Mouse (Mus musculus) spleen, adult 12 weeks (tissue): ENCODE results near the gene Sipa1l3.

ENCODE experiments used
- DNase-seq: peaks from one replicate; pipeline ENCODE4 v3.0.0; 2022; ENCODE audit warnings: low spot score

The Sipa1l3 gene

DNA sequence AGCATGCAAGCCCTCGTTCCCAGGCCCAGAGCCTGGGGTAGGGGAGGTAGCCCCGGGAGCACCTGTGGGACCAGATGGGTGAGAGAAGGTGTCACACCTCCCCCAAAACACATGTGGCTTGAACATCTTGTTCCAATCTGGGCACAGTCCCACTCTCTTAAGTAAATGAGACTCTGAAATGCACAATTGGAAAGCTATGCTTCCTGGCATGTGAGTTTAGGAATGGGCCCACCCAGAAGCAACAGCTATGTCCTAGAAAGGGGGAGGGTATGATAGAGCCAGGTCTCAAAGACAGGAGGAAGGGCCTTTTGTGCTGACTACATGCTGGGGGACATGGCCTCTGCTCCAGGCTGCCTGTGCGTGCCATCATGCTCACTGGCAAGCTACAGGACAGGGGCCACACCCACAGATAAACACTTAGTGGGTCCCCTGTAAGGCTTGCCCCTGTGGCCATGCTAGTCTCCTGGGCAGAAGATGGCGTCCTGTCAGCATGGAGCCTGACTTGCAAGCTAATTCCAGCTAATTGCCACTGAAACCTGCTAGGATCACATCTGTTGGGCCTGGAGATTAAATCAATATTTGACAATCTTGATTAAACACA, 107.1 kb downstream of the Sipa1l3 start:
- DNase-seq: no peak

- no peak for DNase-seq
These were observed 108.0 kb downstream of the Sipa1l3 start for GRCm38 (mm10) chr7:29410402-29410801.

- DNase-seq: no peak
These were observed 111.6 kb downstream of the Sipa1l3 start for GRCm38 (mm10) chr7:29406855-29407254.

GRCm38 (mm10) chr7:29404126-29404525, 114.3 kb downstream of the Sipa1l3 start:
- DNase-seq: no peak

DNA sequence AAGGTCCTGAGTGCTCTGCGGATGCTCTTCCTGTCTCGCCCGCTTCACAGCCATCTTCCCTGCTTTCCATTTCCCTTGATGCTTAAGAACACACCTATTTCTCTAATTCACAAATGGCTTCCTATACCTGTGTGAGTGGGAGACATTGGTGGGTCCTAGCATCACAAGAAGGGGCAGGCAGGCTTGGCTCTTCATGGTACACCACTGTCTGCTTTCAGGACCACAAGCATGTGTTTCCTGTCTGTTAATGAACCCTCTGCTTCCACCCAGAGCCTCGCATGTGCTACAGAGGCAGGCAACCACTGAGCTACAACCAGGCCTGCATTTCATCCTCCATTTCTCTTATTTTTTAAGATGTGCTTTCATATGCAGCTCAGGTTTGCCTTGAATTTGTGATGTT, 116.4 kb downstream of the Sipa1l3 start:
- no peak for DNase-seq

DNA sequence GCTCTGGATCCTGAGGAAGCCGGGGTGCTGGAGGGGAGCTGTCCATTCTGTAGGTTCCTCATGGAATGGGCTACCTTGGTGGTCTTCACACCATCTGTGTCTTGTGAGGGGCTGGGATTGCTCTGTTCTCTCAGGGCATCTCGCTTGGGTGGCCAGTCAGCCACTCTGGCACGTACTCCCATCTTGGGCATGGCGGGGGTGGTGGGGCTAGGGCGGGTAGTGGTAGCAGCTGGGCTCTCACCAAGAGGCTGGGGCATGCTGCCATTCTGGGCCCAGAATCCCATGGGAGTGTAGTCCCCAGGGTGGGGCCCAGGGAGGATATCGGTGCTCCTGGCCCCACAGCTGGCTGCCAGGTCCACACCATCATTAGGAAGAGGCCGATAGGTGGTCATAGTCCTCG, 118.0 kb downstream of the Sipa1l3 start:
- DNase-seq: no peak

- DNase-seq: no peak
These were observed 119.4 kb downstream of the Sipa1l3 start for GRCm38 (mm10) chr7:29399056-29399455.

GRCm38 (mm10) chr7:29397486-29397885, 121.0 kb downstream of the Sipa1l3 start:
- no peak for DNase-seq

DNA sequence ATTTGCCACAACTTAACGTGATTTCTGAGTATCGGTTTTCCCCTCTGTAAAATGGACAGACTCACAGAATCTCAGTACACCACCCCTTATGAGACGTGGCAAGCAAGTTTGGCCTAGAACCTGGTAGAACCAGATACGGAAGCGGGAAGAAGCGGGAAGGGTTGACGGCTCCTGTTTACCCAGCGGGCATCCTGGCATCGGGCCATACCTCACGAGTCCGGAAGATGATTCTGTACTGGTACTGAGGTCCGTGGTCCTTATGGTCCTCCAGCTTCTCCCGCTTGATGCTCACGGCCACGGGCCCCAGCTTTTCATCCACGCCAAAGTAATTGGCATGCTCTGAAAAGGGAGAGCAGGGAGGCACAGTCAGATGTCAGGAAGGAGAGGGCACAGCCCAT, 121.5 kb downstream of the Sipa1l3 start:
- no peak for DNase-seq

DNA sequence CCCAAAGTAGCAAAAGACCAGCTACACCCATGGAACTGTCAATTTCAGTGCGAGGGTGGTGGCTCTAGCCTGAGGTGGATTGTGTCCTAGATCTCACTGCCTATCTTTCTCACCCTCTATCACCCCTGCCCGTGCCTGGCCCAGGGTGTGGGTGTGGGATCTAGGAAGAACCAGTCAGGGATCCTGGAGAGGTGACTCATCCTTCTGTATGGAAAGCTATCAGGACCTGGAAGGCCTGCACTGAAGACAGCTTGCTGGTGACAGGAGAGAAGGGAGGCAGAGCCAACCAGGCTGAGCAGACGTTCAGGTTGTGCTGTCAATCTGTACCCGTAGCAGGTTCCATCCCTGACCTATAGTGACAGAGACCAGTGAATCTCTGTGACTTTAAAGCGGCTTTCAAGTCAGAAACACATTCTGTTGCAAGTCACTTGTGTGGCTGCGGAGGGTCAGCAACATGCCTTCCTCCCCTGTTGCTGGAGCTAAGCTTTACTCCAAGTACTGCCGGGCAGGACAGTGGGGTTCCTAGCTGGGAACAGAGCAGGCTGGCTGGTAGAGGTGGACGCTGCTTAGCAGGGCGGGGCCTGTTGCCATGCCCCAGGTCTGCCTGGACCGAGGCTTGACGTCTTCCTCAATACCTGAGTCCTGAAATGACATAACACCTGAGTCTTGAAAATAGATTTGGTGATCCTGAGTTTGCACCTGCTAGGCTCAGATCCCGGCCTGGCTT, 122.1 kb downstream of the Sipa1l3 start:
- no peak for DNase-seq

- no peak for DNase-seq
These were observed 123.3 kb downstream of the Sipa1l3 start for GRCm38 (mm10) chr7:29395179-29395578.

- DNase-seq: no peak
These were observed 125.1 kb downstream of the Sipa1l3 start for GRCm38 (mm10) chr7:29393292-29393691.

- DNase-seq: no peak
These were observed 125.6 kb downstream of the Sipa1l3 start for GRCm38 (mm10) chr7:29392805-29393204.

DNA sequence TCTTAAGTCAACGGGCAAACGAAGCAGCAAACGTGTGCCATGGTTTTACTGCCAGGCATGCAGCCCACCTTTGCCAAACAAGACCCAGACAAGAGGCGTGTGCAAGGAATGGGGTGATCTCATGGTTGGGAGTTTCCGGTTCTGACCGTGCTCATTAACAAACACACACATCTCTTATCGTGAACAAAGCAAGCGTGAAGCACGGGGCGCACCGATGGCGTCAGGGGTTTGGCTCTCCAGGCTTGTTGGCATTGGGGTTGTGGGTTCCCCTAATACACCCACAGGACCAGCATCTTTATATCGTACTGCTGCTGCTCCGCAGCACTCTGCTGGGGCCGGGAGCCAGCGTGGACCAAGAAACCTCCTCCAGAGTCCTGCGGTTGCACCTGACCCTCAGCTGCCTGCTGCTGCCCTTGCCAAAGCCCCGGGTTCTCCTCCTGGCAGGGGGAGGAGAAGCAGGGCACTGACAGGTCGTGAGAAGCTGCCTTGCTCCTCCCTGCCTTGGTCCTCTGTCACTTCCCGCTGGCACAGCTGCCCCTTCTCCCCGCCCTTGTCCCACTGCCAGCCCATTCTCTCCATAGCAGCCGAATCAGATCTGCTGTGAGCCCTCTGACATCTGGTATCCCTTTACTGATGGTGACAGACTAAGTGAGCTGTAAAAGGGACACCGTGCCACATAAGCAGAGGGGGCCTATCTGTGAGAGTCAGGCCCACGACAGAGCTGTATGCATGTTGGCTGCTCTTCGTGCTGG, 126.5 kb downstream of the Sipa1l3 start:
- no peak for DNase-seq

DNA sequence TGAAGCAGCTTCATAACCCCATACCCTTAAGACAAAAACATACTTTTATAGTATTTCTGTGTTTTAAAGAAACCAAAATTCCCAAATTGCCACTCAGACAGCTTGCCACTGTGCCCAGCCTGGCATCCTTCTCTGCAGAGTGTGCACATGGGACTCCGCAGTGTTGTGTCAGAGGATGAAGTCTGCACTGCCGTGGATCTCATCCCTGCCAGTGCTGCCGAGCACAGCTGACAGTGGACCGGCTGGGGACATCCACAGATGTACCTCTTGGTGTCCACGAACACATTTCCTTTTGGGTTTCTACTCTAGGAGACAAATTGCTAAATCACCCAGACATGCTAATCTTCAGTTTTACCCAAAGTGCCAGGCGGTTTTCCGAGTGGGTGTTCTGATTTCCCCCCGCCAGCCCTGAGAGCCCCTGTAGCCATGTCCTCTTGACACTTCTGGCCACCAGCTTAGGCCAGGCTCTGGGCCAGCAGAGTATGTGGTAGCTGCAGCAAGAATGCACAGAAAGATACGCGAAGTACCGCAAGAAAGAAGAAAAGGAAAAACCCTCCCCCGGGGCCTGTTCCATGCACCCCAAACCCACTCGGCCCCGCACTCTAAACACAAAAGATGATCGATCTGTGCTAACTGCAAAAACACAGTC, 127.2 kb downstream of the Sipa1l3 start:
- DNase-seq: no peak

GRCm38 (mm10) chr7:29390234-29390633, 128.2 kb downstream of the Sipa1l3 start:
- no peak for DNase-seq

DNA sequence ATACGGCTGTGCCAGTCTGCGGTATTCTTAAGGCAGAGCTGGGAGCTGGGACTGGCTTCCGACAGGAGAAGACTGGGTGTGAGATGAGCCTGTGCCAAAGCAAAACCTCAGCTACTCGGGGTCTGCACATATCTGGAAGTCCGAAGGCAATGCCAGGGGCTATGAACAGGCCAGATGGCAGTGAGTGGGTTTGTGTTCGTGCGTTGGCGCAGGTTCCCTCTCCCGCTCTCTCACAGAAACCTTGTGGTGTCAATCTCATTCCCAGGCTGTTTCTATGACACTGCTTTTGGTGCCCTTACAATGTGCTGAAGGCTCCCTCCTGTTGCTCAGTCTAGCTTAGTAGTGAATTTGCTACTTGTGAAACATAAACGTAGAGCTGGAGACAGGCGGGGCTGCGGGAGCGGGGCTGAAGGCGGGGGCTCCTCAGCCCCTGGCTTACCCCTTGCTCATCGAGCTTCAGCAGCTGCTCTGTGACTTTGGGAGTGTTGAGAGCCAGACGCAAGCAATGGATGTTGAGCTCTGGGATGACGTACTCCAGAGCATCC, 130.8 kb downstream of the Sipa1l3 start:
- no peak for DNase-seq

DNA sequence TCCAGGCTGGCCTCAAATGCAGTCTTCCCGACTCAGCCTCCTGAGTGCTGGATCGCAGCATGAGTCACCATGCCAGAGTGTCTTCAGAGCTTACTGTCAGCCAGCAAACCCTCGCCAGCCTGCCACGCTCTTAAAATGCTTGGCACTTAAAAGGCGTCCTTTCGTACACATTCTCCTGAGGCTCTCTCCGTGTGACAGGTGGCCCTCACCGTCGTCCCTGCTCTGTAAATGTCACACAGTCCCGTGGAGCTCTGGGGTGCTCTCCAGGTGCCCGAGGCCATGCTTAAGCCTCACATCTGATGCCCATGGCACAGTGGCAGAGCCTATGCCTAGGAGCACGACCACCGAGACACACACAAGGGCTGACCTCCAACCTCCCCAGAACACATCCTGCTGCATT, 132.1 kb downstream of the Sipa1l3 start:
- no peak for DNase-seq

- no peak for DNase-seq
These were observed 132.7 kb downstream of the Sipa1l3 start for GRCm38 (mm10) chr7:29385791-29386190.

DNA sequence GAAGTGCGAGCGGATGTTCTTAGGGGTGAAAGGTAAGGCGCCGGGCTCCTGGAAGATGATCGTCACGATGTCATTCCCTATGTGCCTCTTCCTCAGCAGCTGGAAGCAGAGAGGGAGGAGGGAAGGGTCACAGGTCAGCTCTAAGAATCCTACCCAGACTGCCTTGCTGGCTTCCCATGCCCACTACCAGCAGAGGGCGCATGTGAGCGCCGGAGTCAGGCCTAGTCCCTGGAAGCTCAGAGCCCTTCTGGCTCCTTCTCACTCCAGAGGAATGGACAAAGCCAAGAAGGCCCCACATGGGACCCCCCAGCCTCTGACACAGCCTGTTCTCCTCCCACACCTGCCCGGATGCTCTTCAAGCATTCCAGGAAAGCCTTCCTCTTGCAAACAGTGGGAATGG, 135.2 kb downstream of the Sipa1l3 start:
- peak; percentile 57 for DNase-seq

- DNase-seq: no peak
These were observed 136.9 kb downstream of the Sipa1l3 start for GRCm38 (mm10) chr7:29381466-29382040.

DNA sequence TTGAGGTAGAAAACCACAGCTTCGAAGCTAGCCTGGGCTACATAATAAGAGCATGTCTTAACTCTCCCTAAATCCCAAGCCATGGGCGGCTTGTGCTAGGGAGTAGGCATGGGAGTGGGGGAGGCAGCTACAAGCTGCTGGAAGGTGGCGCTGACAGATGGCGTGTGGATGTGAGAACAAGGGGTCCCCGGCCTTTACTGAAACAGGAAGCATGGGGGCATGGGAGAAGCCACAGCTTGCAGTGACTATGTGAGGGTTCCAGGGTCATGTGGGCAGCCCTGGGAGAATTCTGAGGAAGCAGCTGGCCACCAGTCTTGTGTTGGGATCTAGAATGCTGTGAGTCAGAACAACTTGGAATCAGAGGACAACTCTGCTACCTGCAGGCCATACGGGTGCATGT, 144.4 kb downstream of the Sipa1l3 start:
- DNase-seq: no peak
